Mouse (Mus musculus) heart, postnatal 14 days (tissue): ENCODE measurements around the gene Limd1. TPM values are rescaled to one million over a fixed set of nuclear protein-coding genes. Genes with fewer than 3 reads are reported as not detected.

ENCODE experiments used
- DNase-seq, 2 experiments: peaks; one replicate each; pipeline ENCODE4 v3.0.0; 2021 to 2022
- intact Hi-C: fragments of 180-260 bp; cut with DNase I; formaldehyde crosslinking; loops from one replicate; pipeline ENCODE4 v1.15.1; 2025
- total RNA-seq, 2 experiments: library from RNA; stranded (reverse); gene quantifications; 2 replicates each; pipeline ENCODE4 v1.2.3; 2021

The Limd1 gene
- total RNA-seq, 2 experiments from 2014 or later = 41.9 to 43.6 TPM

- DNase-seq = no peak
- intact Hi-C loops = loop anchor here (5.0 kb wide), 1 partner anchor 253 kb away; no protein-coding TSS in a partner anchor
Observed at GRCm38 (mm10) chr9:123509638-123510604, 31.4 kb downstream of the Limd1 start.

DNA sequence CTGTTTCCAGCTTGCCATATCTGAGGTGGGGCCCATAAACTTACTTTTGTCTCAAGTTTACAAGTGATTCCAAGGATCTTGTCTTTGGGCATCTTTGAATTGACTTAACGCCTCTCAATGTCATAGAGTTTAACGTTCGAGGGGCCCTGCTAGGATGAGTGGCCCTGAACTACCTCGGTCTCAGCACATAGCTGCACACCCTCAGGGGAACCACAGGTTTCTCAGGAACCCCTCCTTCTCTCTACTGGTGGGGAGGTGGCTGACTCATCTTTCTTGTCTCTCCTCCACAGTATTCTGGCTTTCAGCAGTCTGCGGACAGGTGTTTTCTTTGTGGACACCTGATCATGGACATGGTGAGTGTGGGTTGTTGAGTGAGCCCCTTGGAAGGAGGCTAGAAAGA, 32.4 kb downstream of the Limd1 start:
- intact Hi-C loops = no loop called here
- no peak for DNase-seq

DNA sequence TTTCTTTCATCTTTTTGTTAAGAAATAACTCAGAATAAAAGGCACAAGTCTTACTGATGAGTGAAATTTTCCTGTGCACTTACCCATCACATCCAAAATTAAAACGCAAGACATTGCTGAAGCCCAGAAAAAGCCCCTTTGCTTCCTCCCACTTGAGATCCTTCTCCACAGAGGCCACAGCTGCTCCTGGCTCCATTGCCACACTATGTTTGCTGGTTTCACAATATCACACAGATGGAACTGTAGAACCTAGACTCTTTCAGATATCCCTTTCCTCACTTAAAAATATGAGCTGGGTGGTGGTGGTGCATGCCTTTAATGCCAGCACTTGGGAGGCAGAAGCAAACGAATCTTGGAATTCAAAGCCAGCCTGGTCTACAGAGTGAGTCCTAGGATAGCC, 34.0 kb downstream of the Limd1 start:
- intact Hi-C loops = no loop called here
- no peak for DNase-seq

GRCm38 (mm10) chr9:123515087-123515486, 36.6 kb downstream of the Limd1 start:
- no peak for DNase-seq
- intact Hi-C loops = no loop called here

DNA sequence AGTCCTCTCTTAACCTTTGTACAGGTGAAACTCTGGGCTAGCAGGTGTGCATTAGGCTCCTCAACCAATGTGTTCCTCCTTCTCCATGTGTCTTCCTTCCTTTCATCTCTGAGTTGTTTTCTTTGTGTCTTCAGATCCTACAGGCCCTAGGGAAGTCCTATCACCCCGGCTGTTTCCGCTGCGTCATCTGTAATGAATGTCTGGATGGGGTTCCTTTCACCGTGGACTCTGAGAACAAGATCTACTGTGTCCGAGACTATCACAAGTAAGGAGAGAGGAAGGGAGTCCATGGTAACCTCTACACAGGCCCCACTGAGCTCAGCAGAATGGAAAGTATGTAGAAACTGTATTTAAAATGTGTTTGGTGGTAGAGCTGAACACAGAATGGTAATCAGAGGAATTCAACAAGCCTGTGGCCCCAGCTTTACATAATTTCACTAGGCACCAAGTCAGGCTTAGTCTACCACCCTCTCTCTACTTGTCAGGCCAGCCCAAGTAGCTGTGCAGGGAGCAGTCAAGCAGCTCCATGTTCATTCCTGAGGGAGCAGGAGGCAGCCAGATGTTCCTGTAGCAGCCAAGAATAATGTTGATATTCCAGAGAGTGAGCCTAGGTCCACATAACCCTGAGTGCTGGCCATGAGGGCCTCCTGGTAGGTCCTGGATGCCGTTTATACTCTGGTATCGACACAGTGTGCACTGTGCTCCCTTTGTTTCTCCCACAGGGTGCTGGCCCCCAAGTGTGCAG, 38.3 kb downstream of the Limd1 start:
- DNase-seq = no peak
- intact Hi-C loops = no loop called here

GRCm38 (mm10) chr9:123518969-123519894, 40.7 kb downstream of the Limd1 start:
- intact Hi-C loops = no loop called here
- no peak for DNase-seq

GRCm38 (mm10) chr9:123520735-123521134, 42.2 kb downstream of the Limd1 start:
- no peak for DNase-seq

DNA sequence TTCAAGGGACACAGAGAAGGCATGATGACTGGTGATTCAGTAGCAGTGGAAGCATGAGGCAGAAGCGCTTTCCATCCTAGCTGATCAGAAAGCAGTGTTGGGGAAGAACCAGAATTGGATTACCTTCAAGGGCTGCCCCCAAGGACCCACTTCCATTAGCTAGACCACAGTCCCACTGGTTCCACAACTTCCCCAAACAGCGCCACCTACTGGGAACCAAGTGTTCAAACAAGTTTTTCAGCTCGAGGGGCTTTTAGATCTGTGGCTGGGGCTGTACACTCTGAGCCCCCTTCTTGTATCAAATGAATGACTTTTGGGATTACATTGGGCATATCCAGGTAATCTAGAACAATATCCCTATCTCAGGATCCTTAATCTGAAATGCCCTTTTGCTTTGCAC, 45.2 kb downstream of the Limd1 start:
- DNase-seq = peak; percentile 51 to 67
- intact Hi-C loops = loop anchor here (5.0 to 10.0 kb wide), 2 partner anchors 266 to 499 kb away; partner anchors contain the start of gene Tmem42

More at GRCm38 (mm10) chr9:123520735-123521134, 42.2 kb downstream of the Limd1 start:
- intact Hi-C loops = loop anchor here (5.0 to 10.0 kb wide), 2 partner anchors 263 to 496 kb away; partner anchors contain the start of gene Tmem42

GRCm38 (mm10) chr9:123525095-123525494, 46.6 kb downstream of the Limd1 start:
- peak; percentile 66 to 80 for DNase-seq
- intact Hi-C loops = loop anchor here (1.0 to 10.0 kb wide), 2 partner anchors 75 to 500 kb away; partner anchors contain the start of gene Tmem42

- no peak for DNase-seq
- intact Hi-C loops = loop anchor here (10.0 kb wide), 1 partner anchor 502 kb away; the partner anchor contains the start of gene Tmem42
Observed at GRCm38 (mm10) chr9:123526502-123526901, 48.0 kb downstream of the Limd1 start.

DNA sequence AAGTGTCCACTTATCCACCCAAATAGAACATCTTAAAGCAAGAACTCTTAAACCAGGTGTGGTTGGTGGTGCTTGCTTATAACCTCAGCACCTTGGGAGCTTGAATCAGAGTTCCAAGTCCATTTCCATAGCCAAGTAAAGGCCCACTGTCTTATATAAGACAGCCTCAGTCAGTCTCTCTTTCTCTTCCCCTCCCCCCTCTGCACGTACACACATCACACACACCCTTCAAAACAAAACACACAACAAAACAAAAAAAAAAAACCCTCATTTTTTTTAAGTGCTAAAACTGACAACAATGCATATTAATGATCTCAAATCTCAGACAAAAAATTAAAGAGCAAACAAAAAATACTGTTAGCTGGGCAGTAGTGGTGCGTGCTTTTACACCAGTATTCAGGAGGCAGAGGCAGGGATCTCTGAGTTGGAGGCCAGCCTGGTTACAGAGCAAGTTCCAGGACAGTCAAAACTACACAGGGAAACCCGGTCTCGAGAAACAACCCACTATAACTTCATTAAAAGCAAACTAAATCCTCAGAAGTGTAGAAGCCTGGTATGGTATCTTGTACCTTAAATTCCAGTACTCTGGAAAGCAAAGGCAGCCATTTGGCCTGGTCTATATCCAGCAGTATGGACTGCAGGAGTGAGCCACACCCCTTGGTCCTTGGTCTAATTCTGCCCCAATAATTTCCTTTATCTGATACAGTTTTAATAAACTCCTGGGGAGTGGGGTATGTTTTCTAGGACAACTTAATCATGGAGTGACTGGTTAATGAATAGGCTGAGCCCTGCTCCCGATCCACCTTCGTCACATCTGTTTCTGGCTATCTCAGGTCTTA, 49.8 kb downstream of the Limd1 start:
- intact Hi-C loops = loop anchor here (10.0 kb wide), 1 partner anchor 504 kb away; the partner anchor contains the start of gene Tmem42
- DNase-seq = no peak

GRCm38 (mm10) chr9:123528926-123529295, 50.4 kb downstream of the Limd1 start:
- intact Hi-C loops = loop anchor here (10.0 kb wide), 1 partner anchor 504 kb away; the partner anchor contains the start of gene Tmem42
- DNase-seq = peak; percentile 45 to 49

DNA sequence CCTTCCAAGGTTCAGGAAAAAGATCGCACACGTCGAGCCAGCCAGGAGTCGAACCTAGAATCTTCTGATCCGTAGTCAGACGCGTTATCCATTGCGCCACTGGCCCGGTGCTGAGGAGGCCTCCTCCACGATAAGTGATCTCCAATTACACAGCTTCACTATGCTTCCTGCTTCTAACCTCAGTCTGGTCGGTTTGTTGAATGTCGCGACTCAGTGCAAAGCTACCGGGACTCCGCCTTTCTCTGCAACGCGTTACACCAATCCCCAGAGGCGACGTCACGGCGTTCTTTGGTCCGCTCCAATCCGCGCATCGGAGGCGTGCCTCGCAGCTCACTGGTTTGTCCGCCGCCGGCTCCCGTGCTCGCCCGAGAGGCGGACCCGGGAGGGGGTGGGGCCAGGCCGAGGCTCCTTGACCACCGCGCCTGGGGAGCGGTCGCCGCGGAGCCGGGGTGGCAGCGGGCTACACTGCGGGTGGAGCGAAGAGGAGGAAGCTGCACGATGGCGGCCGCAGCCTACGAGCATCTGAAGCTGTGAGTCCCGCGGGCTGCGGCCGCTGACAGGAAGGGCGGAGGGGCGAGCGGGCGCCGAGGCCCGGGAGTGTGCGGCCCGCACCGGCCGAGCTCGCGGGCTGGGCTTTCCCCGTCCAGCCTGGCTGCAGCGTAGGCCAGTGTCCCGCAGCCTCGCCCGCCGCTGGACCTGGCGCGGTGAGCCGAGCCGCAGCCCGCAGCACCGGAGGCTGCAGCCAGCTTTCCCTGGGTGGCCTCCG, 51.1 kb downstream of the Limd1 start, which contains the start of gene Sacm1l:
TSS of gene Sacm1l (plus strand) at position 368 of the 766 bp plus-strand sequence.
- DNase-seq = peak; percentile 98 to 99
- intact Hi-C loops = loop anchor here (10.0 kb wide), 1 partner anchor 505 kb away; the partner anchor contains the start of gene Tmem42

DNA sequence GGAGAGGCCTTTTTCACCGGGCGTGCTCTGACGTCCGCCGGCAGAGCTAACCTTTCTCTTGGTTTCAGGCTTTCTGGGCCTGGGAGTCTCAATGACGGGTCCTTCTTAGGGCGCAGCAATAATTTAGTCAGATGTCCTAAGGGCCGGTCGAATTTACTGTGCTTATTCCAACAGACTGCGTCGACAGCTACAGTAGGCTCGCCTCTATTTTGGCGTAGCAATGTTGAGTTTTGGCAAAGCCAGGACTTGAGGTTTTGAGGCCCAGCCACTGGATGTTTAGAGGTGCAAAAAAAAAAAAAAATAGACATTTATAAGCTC, 51.6 kb downstream of the Limd1 start:
- intact Hi-C loops = no loop called here
- DNase-seq = no peak

- DNase-seq = no peak
- intact Hi-C loops = no loop called here
Observed at GRCm38 (mm10) chr9:123530566-123531130, 52.1 kb downstream of the Limd1 start.

GRCm38 (mm10) chr9:123531234-123531633, 52.7 kb downstream of the Limd1 start:
- intact Hi-C loops = no loop called here
- DNase-seq = no peak

GRCm38 (mm10) chr9:123536613-123537012, 58.1 kb downstream of the Limd1 start:
- no peak for DNase-seq
- intact Hi-C loops = no loop called here

GRCm38 (mm10) chr9:123538189-123538588, 59.7 kb downstream of the Limd1 start:
- DNase-seq = no peak
- intact Hi-C loops = no loop called here
